Mouse (Mus musculus): ENCODE measurements around the gene Eva1a.

Gene Eva1a

DNA sequence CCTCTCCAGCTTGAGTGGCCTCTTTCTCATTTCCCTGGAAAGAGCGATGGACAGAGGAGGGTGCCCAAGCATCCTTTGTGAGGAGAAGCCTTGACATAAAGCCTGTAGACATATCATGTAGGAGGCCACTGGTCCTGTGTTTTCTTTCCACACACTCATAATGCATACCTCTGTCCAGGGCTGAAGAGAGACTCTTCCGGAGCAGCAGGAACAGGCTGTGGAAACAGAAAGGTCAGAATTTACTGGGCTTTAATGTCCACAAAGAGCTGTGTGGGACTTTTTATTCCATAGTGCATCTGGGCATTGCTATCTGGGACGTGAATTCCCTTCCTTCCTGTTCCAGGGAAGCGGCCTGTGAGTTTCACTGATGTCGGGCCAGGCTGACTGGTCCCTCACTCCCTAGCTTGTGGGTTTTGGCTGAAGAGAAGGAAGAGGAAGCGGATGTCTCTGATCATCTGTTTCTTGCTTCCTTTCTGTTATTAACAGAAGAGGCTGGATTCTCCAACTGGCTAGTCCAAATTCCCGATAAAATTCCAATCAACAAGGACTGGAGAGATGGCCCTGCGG lies 25.8 kb downstream of the Eva1a start:
- no peak for DNase-seq (ENCODE audit: low spot score in 2 of 2)

DNA sequence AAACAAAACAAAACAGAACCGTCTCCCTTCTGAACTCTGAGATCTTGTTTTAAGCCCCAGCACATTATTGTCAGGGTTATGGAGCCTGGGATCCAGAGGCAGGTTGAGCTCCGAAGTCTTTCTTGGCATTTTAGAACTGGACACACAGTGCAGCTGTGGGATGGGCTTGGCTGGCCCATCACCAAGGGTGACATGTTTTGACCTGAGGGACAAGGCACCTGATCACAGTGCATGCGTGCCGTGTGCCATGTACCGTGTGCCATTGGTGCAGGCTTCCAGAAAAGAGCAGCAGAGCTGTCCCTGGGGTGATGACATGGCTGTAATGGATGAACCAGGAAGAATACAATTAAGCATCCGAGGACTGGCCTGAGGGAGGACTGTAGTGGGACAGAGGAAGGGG lies 29.6 kb downstream of the Eva1a start:
- DNase-seq (ENCODE audit: low spot score in 2 of 2), result no peak

DNA sequence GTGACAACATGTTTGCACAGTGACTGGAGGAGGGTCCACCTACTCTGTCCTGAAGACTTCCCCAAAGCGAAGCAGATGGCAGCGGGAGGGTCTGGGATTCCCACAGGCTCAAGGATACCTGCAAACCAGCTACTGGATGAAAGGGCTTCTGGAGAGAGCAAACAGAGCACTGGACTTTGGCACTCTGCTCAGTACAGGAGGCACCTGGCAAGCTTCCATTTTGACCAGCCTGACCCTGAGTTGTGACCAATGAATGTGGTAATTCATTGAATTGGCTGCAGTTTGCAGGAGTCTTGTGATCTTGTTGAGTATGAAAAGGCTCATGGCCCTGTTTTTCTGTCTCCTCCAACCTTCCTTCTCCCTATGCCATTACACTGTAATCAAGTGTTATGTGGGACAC lies 32.2 kb downstream of the Eva1a start:
- DNase-seq (ENCODE audit: low spot score in 2 of 2), result no peak

DNA sequence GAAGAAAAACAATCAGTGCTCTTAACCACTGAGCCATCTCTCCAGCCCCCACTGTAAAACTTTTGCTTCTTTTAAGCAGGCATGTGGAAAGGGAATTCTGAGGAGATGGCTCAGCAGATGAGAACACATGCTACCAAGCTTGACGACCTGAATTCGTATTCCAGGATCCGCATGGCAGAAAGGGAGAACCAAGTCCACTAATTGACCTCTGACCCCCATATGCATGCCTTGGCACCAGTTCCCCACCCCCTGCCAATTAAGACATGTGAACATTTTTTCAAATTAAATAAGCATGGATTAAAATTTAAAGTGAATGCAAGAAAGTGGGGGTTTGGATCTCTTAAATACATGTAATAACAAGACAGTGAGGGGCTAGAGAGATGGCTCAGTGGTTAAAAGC lies 32.7 kb downstream of the Eva1a start:
- no peak for DNase-seq (ENCODE audit: low spot score in 2 of 2)

DNA sequence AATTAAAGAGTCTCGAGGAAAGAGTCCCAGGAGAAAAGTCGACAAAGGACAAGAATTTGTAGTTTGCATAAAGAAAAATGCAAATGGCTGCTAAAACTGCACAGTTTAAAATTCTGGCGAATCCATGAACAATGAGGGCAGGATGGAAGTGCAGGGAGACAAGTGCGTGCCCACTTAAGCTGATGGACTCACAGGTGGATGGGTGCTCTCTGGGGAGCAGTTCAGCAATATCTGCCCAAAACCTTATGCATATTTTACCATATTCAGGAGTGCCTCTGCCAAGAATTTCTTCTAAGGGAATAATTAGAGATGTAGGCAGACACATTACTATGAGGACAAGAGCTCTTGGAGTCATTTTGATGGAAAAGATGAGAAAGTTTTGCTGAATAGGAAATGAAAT lies 35.5 kb downstream of the Eva1a start:
- DNase-seq (ENCODE audit: low spot score in 2 of 2), result no peak

DNA sequence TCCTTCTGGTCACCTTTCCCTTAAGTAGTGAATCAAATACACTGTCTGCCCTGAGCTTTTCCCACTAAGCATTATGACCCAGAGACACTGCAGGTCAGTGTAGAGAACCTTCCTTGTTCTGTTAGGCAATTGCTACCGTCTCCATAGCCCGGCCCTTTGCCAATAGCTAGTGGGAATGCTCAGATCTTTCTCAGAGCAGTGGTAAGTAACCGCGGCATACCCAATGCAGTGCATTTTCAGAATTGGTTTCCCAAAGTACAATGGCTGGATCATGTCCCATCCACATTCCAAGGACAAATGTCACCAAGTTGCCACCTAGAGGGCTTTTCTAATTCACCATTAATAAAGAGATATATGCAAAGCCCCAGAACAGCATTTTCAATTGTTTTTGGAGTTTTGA lies 38.0 kb downstream of the Eva1a start:
- DNase-seq (ENCODE audit: low spot score in 2 of 2), result no peak

DNA sequence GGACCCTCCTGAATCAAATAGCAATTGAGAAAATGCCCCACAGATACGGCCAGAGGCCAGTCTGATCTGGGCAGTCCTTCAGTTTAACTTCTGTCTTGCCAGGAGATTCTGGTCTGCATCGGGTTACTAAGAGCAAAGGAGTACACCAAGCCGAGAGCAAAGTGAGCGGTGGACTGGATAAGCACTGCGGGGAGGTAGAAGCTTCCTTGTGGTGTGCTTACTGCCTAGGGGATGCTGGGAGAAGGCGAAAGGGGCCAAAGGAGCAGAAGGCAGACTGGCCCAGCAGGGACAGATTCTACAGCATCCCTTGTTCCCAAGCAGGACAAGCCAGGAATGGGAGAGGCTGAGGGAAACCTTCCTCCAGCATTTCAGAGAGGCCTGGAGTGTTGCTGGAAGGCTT lies 42.8 kb downstream of the Eva1a start:
- DNase-seq (ENCODE audit: low spot score in 2 of 2), result no peak

DNA sequence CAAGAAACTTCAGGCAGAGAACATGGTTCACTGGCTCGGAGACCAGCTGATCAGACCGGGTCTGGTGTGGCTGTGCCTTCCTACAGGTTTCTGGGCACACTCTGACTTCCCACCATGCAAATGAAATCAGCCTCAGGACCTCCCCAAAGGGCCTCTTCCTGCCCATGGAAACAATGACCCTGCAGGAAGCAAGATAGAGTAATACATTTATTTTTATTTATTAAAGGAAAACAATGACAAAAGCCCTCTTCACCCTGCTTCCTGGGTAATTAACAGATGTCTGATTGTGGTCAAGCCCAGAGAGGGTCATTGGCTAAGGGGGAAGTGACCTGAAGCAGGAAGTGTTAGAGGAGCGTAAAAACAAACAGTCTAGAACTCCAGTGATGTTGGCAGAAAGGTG lies 43.4 kb downstream of the Eva1a start:
- no peak for DNase-seq (ENCODE audit: low spot score in 2 of 2)

DNA sequence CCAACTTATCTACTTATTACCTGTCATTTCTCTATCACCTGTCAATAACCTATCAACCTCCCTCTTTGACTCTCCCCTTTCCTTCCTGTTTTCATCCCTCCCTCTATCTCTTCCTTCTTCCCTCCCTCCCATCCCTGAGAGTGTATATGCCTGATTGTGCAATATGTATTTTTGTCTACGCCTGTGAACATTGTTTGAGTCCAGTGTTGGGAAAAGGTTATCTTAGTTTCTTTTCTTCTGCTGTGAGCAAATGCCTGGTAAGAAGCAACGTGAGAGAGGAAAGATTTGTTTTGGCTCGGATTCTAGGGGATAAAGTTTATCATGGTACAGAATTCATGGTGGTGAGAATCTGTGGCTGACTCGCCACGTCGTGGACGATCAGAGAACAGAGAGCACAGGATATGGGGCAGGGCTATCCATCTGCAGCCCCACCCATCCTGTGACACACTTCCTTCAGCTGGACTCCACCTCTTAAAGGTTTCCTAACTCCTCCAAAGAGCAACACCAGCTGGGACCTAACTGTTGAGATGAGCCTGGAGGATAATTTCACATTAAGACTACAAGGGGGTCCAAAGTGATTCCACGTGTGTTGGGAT lies 44.6 kb downstream of the Eva1a start:
- DNase-seq (ENCODE audit: low spot score in 2 of 2), result no peak

DNA sequence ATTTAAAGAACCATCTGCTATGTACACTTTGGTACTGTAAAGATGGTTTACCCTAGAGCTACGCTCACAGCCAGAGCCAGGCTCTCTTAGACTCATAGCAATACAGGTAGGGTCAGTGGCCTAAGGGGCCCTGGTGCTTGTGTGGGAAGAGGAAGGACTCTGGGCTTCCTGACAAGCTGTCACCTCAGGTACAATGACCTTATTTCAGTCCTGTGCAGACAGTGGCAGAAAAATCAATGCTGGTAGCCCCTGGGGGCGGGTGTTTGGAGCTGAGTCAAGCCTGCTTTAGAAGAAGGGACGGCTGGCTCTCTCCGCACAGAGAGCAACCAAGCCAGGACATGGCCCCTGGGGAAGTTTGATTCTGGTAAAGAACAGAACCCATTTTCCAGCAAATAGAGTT lies 47.3 kb downstream of the Eva1a start:
- no peak for DNase-seq (ENCODE audit: low spot score in 2 of 2)

DNA sequence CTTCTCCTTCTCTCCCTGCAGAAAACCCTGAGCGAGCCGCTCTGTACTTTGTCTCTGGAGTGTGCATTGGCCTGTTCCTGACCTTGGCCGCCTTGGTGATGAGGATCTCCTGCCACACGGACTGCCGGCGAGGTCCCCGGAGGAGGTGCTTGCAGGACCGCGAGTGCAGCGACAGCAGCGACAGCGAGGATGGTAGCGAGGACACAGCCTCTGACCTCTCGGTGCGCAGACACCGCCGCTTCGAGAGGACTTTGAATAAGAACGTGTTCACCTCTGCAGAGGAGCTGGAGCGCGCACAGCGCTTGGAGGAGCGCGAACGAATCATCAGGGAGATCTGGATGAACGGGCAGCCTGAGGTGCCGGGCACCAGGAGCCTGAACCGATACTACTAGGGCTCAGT lies 50.9 kb downstream of the Eva1a start:
- no peak for DNase-seq (ENCODE audit: low spot score in 2 of 2)

DNA sequence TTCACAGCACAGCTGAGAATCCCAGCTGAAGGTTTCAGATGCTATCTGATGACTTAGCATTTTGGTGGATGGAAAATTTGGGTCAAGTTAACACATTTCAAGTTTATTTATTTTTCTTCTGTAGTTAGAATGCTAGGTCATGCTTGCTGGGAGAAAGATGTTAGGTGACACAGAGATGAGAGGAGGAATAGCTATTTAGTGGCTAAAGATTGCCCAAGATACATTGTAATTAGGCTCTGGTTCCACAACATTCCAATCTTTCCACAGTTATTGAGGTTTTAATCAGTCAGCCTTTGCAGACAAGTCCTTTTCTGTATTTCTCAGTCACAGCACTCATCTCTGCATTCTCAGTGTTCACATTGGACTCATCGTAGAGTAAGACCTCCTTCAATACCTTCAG lies 56.9 kb downstream of the Eva1a start:
- no peak for DNase-seq (ENCODE audit: low spot score in 2 of 2)

DNA sequence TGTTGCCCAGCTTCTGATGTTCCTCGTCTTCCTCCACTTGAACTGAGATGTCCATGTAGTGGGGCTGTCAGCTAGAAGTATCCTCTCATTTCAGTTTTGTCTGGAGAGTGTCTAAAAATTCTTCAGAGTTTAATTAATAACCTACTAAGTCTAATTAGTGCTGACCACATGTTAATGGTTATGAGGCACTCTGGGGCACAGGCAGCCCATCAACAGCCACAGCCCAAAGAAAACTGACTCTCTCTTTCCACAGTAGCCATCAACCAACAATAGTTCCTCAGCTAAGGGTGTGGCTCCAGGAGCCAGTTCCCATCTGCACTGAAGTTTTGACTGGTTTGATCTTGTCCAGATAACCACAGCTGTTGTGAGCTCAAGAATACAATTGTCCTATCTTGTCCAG lies 57.6 kb downstream of the Eva1a start:
- DNase-seq (ENCODE audit: low spot score in 2 of 2), result no peak

DNA sequence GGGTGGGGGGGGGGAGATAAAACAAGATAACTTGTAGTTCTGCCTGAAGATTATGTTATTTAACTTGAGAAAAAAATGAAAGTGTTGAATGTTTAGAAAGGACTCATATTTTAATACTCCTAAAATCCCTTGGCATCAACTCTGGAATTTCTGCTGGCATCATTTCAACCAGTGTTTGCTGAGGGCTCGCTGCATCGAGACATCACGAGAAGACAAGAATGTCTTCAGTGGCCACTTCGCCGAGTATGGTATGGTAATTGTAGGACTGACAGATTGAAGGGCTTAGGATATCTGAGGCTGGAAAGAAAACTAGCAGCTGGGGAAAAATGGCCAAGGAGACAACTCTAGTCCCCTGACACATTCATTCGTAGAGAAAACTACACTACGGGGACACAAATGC lies 69.6 kb downstream of the Eva1a start:
- no peak for DNase-seq (ENCODE audit: low spot score in 2 of 2)

DNA sequence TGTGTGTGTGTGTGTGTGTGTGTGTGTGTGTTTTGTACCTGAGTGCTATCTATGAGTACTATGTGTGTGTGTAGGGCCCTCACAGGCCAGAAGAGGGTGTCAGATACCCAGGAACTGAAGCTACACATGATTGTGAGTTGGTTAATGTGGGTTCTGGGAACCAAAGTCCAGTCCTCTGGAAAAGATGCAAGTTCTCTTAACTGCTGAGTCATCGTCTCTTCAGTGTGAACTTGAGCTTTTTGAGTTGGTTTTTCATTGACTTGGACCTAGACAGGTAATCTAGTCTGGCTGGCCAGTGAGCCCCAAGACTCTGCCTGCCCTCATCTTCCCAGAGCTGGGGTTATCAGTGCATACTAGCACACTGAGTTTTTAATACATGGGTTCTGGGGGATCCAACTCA lies 70.3 kb downstream of the Eva1a start:
- no peak for DNase-seq (ENCODE audit: low spot score in 2 of 2)

DNA sequence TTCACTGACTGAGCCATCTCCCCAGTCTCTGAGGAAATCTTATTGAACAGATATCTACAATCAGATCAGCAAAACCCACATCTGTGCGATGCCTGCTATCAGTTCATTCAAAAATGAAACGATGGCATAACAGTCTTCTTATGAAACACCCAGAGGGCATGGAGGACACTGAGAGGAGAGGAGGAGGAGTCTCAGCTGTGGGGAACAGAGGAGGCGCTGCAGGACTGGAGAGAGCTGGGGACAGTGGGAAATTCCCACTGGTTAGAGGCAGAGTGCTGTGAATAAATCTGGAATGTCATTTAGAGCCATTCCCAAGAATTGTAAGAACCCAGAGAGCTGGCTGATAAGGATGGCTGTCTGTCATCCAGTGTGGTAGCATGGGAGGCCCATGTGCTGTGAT lies 70.7 kb downstream of the Eva1a start:
- no peak for DNase-seq (ENCODE audit: low spot score in 2 of 2)

DNA sequence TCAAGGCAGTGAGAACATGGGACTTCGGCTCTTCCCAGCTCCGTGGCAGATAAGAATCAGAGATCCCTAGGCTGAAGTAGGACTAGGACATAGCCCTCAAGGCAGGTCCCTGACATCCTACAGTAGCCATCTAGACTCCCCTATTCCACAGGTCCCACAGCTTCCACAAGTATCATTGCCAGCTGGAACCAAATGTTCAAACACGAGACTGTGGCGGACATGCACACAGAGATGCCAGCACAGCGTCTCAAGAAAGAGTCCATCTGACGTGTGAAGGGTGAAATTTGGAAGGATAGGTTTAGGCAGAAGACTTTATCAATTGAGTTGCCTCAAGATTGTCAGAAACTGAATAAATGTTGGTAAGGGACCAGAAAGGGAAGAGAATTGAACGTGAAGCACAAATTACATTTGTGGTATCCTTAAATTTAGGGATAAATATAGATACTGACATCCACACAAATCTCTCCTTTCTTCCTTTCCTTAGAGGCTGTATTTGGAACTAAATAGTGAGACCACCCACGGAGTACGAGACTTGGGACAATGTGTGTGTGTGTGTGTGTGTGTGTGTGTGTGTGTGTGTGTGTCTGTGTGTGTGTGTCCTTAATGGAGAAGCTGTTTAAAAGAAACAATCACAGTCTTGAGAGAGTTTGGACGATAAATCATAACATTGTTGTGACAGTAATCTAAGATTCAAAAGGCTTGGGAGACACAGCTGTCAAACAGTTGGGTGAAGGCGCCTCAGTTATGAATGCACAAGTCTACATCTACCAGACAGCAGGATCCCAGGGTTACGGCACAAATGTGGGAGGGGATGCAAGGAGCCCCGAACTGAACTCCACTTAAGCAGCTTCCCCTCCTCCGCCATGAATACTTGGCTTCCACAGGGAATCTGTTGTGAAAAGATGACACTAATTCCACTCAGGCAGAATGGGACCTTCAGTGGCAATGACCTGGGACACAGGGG lies 71.6 kb downstream of the Eva1a start:
- DNase-seq (ENCODE audit: low spot score in 2 of 2), result no peak

DNA sequence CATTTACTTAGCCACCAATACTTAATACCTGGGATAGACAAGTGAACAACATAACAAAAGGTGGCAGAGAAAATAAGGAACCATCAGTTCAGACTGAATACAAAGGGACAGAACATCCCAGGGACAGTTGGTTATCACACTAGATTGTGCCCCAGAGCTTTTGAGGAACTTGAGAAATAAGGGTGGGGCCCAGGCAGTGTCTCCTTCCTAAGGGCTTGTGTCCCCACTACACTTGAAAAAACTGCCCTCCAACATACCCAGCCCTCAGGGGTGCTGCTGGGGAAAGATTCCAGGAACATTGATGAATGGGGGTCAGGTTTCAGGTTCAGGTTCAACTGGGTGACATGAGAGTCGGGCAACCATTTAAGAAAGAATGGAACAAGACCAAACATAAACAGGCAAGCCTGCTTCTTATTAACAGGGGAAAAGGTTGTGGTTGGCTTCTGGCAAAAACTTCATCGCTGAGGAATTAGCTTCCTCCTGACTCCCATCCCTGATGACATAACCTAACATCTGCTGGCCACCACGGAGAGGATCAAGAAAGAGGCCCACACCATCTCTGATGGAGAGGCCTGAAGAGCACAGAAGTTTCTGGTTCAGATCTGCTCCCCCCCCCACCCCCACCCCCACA lies 74.6 kb downstream of the Eva1a start:
- DNase-seq (ENCODE audit: low spot score in 2 of 2), result no peak

DNA sequence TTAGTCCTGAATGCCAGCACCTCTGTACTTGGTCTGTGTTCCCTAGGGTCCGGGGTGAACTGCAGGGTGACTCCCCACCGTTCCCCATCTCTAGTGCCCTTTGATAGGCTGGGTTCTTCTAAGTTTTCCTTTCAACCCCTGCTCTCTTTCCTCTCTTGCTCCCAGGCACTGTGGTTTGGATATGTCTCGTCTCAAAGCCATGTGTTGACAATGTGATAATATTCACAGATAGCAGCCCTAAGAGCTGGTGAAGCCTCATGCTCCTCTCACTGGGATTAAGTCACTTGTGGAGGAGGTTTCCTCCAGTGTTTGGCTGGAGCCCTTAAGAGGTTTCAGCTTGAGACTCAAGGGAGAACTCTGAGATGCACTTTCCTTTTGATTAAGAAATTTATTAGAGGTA lies 75.3 kb downstream of the Eva1a start:
- DNase-seq (ENCODE audit: low spot score in 2 of 2), result no peak

DNA sequence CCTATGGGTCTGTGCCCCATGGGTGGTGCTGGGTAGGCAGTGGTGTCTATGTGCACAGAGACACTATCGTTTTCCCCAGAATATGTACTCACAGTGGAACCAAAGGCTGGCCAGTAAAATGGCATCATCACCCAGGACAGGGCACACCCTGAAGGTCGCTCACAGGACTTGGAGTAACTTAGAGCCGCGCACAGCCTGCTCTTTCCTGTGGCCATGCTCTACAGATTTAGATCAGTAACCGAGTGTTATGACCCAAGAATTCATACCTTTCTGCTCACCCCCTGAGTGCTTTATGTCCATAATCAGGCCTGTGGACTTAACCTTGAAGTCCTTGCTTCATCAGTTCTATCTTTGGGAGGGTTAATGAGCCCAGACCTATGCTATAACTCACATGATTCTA lies 77.0 kb downstream of the Eva1a start:
- DNase-seq (ENCODE audit: low spot score in 2 of 2), result no peak

DNA sequence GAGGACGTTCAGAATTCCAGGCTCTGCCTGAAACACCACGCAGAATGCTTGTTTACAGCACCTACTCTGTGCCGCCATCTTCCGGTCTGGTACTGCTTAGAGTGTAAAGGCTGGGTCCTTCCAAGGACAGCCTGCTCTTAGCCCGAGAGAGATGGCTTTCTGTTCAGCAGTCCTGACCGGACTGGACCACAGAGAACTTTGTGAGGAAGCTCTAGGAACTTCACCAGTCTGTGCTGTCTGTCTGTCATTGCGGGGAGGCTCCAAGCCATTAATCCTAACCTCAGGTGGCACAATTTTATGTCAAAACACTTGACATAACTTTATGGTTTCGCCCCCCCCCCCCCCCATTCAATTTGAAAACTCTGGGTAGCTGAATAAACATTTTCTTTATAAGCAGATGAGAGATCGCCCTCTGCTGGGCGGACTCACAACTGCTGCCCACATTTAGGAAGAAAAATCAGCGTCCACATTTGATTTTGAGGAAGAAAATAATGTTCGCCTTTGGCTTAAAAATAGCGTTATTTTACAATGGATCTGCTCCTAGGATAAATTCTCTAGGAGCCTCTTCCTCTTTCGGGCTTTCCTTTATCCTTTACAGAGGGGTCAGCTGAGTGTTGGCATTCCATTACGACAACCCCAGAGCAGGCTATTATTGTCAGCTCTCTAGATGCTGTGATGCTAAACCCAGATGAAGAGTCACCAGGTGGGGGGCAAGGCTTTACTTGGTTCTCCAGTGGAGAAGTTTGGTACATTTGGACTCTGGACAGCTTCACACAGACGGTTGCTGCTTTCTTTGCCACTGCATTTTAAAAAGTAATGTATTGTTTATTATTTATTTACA lies 78.7 kb downstream of the Eva1a start:
- no peak for DNase-seq (ENCODE audit: low spot score in 2 of 2)

DNA sequence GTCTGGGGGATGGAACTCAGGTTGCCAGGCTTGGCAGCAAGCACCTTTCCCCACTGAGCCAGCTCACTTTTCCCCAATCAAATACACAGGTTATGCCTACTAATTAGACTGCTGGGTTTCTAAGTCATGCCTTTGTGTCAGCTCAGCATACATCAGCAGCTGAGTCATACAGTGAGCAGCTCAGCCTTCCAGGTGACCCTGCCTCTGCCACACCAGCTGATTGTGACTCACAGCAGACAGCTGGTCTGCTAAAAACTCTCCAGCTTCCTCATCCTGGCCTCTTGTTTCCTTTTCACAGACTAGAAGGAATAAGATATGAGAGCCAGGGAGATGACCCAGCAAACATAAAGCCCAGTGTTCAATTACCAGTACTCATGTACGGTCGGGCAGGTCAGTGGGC lies 84.3 kb downstream of the Eva1a start:
- DNase-seq (ENCODE audit: low spot score in 2 of 2), result no peak

Data from spleen, postnatal 14 days (tissue).